Mouse (Mus musculus) B cell, adult 2 months (primary cell): ENCODE results near the gene Fmo6.

Experiments used
- DNase-seq, 2 experiments: peaks; one replicate each; pipeline ENCODE4 v3.0.0; 2022

Gene Fmo6

DNA sequence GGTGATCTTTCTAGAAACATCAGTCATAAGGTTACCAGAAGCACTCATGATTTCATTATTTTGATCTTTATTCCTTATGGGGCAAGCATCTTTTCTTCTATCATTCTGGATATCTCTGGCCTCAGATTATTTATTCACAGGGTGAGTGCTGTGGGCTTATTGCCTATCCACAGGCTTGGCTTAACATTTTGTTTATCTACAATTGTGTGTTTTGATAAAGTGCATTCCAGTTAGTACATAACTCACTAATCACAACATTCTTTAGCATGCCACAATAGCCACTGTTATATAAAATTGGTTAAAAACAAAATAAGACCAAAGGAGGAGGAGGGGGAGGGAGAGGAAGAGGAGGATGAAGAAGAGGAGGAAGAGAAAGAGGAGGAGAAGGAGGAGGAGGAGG, 25.2 kb downstream of the Fmo6 start:
- no peak for DNase-seq

DNA sequence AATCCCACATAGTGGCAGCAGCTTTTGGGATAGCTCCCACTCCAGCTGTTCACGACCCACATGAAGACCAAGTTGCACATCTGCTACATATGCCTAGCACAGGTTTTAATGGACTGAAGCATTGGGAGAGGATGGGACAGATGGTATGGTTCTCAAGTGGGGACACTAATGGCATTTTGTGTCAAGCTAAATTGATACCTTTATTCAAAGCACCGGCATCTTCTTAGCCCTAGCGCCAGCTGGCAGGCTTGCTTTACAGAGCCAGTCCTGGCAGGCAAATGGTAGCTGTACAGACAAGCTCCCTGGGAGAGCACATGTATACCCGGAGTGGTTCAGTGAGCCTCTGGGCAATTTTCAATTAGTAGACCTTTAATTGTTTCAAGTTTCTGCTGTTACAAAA, 35.4 kb downstream of the Fmo6 start:
- no peak for DNase-seq

DNA sequence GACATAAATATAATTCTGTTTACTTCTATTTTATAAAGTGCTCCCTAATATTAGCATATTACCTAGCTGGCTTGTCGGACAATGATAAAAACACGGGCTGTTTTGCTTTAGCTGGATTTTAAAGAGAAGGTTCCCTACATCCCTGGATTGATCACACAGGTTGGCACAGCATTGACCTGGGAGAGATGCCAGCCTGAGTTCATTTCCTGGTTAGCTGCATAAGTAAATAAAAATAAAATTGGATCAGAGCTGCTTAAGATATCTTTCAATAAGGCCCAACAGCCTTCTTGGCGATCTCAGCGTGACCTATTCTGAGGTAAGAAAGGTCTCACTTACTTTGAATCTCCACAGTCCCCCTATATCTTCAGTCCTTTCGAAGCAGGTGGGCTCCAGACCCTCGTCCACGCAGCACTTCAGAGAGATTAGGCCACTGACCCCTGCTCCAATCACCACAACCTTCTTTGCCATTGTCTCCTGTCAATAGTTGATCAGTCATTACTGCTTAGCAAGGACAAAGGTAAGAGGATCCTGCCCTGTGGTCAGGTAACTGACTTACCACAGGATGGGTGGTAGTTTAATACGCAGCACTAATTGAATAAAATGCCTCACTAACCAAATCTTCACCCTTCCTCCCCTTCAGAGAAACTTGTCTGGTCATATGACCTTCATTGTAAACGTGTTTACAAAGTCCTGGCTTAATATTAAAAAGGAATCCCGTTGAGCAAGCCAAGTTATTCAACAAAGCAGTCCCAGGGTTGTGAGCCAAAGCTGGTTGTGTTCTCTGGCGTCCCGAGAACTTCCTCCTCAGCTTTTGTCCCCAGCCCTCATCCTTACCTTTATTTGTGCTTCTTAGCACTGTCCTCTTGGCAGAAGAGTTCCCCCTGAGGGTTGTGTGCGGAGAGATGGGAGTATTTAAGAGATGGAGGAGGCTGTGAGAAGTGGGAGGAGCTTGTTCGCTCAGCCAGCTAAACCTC, 39.2 kb downstream of the Fmo6 start, which contains the start of gene Fmo2:
Gene Fmo2, minus strand, starts transcription at position 889 of the 974 bp plus-strand sequence.
- DNase-seq, result no peak

DNA sequence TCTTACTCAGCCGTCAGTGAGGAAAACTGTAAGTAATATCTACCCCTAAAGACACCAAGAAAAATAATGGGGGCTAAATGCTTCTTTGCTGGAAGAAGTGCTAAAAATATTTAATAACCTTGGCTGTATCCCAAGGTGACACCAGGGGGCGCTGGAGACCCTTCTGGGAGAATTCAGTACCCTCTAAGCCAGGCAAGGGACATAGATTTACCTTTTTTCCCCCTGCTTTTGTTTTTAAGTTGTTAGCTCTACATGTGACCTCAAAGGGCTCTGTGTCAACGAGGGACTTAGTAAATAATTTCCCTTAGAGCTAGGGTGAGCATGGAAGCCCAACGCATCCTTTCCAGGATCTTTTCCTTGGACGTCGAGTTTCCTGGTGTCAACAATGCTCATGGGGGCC, 41.4 kb downstream of the Fmo6 start:
- DNase-seq, result peak; percentile 67 to 68

DNA sequence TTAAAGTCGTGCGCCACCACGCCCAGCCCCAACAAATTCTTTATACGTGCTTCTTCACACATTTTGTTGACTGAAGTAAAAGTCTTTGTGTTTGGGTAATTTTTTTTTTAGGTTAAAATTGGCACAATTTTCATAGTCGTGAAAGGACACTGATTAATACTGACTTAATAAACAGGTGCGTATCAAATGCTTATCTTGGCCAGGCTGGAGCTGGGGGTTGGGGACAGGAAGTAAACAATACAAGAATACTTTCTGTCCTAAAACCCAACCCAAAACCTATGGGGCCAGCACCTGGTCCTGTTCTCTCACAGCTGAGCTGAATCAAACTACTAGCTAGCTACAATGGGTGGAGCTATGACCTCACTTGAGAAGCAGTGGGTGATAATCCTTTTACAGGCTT, 44.3 kb downstream of the Fmo6 start:
- DNase-seq, result no peak

DNA sequence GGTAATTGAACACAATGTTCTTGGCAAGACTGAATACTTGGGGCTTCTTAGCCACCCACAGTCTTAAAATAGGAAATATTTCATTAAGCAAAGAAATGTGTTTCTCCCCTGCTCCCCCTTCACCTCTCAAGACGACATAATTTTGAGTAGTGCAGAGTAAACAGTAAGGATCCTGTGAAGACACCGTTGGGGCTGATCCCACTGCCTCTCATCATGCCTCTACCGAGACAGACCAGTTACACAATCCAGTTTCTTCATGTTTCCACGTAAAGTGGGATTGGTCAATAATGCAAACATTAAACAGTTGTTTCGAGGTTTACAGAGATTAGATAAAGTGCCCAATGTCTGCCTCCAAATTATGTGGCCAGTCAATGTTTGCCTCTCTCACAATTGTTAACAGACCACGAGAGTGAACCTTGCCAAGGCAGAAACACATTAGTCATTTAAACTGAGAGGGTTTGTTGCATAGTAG, 45.3 kb downstream of the Fmo6 start:
- DNase-seq, result no peak

DNA sequence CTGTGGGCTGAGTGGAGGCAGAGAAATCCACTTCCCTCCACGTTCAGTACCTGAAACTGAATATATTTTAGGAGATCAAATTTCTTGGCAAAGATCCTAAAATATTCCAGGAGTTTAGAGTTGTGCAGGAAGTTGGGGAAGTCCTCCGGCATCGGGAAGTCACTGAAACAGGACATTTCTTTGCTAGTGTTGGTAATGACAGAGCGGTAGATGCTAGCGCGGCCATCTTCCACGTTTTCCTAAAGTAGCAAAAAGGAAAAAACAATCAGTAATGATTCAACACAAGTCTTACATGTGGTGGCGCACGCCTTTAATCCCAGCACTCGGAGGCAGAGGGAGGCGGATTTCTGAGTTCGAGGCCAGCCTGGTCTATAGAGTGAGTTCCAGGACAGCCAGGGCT, 48.7 kb downstream of the Fmo6 start:
- DNase-seq, result no peak

DNA sequence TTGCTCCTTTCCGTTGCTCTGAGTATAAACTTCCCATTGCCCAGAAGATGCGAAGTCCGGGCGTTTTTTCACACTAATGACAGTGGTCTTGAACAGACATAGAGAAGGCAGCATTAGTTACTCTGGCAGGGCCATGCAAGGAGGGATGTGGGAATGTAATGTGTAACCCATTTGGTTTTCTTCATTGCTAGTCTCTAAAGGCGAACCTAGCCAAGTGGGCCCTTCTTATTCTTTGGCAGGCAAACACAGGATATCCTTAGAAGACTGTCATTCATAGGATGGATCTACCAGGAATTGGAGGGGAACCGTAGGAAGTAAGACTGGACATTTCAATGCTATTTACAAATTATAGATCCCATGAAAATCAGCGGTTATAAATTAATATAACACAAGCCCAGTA, 49.7 kb downstream of the Fmo6 start:
- DNase-seq, result no peak

DNA sequence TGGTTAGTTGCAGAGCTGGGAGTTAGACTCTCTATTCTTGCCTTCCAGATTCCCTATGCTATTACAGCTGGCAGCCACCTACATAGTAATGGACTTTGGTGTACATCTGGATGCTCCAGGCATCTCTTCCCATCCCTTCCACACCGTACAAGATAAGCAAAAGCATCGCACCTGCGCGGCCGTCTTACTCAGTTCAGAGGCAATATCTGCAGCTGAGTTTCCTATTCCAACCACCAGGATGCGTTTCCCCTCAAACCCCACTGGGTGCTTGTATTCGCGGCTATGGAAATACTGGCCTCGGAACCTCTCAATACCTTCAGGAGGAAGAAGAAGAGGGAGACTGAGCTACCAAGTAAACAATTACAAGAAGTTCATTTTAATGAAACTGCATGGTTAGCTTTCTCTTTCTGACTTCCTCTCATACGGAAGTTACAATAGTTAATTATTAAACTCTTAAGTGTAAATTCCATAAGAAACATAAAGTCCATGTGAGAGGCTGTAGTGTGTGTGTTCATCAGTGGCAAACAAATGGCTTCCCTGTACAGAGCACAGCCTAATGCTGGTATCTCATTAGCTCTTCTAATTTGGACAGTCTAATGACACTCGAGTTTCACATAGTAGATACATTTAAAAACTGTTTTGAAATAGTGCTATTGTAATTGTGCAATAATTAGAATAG, 51.0 kb downstream of the Fmo6 start:
- DNase-seq, result no peak

DNA sequence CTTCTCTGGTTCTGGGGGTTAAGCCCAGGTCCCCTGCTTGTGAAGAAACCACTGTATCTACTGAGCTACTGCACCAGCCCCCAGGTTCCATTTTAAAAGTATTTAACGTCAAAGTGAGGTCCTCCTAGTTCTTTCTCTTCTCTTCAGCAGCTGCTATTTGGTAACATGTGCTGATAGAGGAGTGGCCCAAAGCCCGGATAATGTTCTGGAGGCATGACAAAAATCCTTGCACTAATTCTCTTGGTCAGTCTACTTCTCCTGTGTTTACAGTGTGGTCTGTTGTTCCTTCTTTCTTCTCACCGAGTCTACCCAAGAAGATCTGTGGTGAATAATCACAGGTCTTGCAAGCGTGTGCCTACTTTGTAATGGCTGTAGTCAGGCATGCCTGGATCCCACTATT, 54.6 kb downstream of the Fmo6 start:
- DNase-seq, result no peak

DNA sequence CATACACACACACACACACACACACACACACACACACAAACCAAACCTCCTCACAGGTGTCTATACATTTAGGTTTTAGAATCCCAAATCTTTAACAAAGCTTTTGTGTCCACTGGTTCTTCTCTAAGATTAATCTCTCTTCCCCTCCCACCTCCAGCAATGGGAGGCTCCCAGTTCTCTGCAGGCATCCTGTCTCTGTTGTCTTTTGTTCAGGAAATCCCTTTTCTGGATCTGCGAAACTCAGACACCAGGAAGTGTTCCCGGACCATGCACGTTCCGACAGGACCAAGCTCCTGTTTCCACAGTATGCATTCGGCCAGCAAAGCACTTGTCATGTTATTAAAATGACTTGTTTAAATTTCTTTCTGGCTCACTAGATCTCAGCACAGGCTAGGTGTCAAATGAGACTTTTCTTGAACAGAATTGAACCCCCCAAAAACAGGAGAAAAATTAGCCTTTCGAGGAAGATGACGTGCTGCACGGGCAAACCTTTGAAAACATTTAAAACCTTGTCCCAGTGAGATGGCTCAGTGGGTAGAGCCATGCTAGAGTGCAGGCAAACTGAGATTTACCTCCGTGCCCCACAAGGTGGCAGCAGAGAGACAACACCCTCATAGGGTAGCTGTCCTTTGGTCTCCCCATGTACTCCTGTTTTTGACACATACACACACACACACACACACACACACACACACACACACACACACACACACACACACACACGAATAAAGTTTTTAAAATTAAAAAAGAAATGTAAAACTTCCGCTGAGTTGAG, 57.5 kb downstream of the Fmo6 start:
- DNase-seq, result peak; percentile 58 to 65

DNA sequence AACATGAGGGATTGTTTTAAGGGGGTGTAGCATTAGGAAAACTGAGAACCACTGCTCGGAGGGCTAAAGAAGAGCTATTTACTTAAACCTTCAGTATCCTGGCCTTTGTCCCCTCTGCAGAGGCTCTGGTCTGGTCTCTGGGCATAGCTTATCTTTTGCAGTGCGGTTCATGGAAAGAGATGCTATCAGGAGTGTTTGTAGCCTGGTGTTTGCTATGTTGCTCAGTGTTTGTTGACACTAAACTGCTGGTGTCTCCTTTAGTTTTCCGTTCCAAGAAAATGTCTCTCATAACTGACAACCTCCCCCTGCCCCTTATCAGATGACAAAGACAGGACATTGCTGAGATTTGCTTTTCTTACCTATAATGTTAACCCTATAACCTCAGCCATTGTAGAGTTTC, 62.2 kb downstream of the Fmo6 start:
- DNase-seq, result no peak

DNA sequence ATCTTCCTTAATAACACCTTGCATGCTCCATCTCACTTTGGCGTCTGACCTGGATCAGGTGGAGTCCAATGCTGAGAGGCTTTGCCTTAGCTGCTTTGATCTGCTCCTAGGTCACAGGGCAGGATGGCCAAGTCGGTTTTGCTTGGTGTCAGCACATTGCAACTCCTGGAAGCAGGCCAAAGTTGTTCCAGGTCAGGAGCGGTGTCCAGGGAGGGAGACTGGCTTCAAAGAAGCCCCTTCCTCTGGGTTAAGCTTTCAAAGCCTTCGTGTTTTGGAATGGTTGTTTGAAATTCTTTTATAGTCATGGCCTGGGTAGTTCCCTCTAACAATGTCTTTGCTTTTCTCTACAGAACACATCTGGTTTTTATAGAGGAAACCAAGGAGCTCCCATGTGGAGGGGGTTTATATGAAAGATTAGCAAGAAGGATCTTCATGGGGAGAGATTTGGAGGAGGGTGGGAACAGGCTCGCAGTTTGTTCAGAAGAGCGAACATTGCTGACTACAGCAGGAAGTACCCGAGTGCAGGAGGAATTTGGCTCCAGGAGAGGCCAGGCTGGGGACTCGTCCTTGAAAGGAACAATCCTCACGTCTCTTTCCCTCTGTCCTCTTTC, 65.5 kb downstream of the Fmo6 start:
- no peak for DNase-seq

DNA sequence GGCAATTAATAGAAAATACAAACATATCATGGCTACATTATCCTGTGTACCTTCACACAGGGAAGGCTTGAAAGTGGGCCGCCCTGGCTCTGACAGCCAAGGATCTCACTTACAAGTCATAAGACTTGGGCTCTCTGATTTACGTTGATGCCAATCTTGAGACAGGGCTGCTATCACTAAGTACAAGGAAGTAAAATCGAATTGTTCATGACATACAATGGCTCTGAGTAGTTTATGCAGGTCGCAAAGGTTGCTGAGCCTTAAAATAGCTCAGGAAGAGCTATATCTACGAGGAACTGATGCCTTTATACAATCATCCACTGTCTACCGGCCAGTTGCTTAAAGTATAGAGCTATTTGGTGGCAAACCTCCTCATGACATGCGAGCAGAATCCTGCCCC, 66.3 kb downstream of the Fmo6 start:
- no peak for DNase-seq

DNA sequence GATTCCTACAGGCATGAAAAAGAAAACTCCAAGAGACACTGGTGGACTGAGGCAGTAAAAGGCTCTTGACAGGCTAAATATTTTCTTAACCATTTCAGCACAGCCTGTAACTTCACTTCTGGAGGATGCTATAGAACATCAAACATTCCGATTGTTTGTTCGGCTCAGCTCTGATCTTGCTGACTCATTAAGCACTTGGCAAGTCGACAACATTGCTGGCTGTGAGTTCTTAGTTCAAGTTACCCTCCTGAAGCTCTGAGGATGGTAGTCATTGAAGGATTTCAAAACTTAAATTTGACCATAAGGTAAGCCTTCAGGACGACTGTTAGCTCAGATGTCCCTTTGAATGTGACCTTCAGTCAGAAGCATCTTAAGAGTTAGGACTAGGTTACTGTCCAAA, 69.9 kb downstream of the Fmo6 start:
- DNase-seq, result no peak
